26 mouse cellular contexts compared by ENCODE assay signal in the genomic region with DNA sequence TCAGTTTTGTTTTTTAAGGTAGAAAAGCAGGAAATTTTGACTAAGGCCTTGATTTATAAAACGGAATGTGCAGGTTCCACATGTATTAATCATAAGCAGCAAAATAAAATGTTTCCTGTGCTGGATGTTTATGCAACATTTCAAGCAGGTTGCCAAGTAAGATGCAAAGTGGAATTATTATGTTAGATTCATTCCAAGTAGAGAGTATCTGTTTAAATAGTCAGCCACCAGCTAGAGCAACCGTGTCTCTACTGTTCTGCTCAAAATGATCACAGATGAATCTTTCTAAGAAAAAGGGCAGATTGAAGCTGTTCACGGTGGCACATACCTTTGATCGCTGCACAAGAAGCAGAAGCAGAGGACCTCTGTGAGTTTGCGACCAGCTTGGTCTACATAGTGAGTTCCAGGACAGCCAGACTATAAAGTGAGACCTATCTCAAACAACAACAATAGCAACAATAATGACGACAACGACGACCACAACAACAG. TPM values are rescaled to one million over a fixed set of nuclear protein-coding genes. Genes with fewer than 3 reads are reported as not detected.
DNase-seq lines count a peak whose midpoint lies in the region; ATAC-seq and TF ChIP-seq lines count a peak whose summit lies in the region.
"Had no signal": no experiment of that assay in that cellular context is flagged by ENCODE, and none has a peak within 500 bp of the region (broad histone marks: within the 10 kb centered on the region; RNA-seq: fewer than 3 reads in every experiment).

No protein-coding gene starts in this region.

- TF ChIP-seq CTCF in kidney, postnatal 0 days (IDR thresholded peaks at IDR 0.05; ENCODE audit: low read depth), result no peak
- TF ChIP-seq CTCF in small intestine, adult 2 months (IDR thresholded peaks at IDR 0.05; ENCODE audit: extremely low read depth, insufficient read length, insufficient replicate concordance, low read depth, low read length), result no peak

- no peak overlapping the region for H3K4me2 ChIP-seq in intestine, embryonic 14.5 days (ENCODE audit: low read length)
- H3K4me2 ChIP-seq in intestine, embryonic 16.5 days (ENCODE audit: low read depth, low read length), result no peak overlapping the region
- no peak overlapping the region for H3K4me2 ChIP-seq in kidney, postnatal 0 days (ENCODE audit: low read length)
- H3K4me2 ChIP-seq: embryonic facial prominence, embryonic 13.5 days; hindbrain, embryonic 15.5 days; limb, embryonic 12.5 days; midbrain, embryonic 13.5 days; neural tube, embryonic 13.5 days had no signal

- H3K36me3 ChIP-seq in intestine, embryonic 14.5 days (ENCODE audit: control insufficient read depth, insufficient read depth, low read length), result no peaks in the 10 kb centered on the region
- H3K36me3 ChIP-seq in intestine, embryonic 16.5 days (ENCODE audit: control insufficient read depth, insufficient read depth, low read length), result no peaks in the 10 kb centered on the region
- H3K36me3 ChIP-seq in kidney, postnatal 0 days (ENCODE audit: insufficient read depth, low read length), result no peaks in the 10 kb centered on the region
- H3K36me3 ChIP-seq in small intestine, adult 2 months (ENCODE audit: control insufficient read depth, insufficient read depth, low read length), result no peaks in the 10 kb centered on the region
- H3K36me3 ChIP-seq: embryonic facial prominence, embryonic 13.5 days; forebrain, embryonic 10.5 days; hindbrain, embryonic 15.5 days; limb, embryonic 12.5 days; midbrain, embryonic 13.5 days; neural tube, embryonic 13.5 days had no signal

- H3K9me3 ChIP-seq in intestine, embryonic 14.5 days (ENCODE audit: control insufficient read depth, low read length), result 0 out of 2 replicates have a peak, but pooled peaks cover 3% of the 10 kb centered on the region
- H3K9me3 ChIP-seq in intestine, embryonic 16.5 days (ENCODE audit: control insufficient read depth, low read length), result no peaks in the 10 kb centered on the region
- H3K9me3 ChIP-seq in kidney, postnatal 0 days (replicated peaks; ENCODE audit: low read length), result no peaks in the 10 kb centered on the region
- H3K9me3 ChIP-seq: forebrain, embryonic 10.5 days; hindbrain, embryonic 15.5 days; midbrain, embryonic 13.5 days; neural tube, embryonic 13.5 days had no signal

- TF ChIP-seq POLR2A in small intestine, adult 2 months (IDR thresholded peaks at IDR 0.05; ENCODE audit: low read depth, low read length), result no peak

- peaks cover 32% of the 10 kb centered on the region; the same call in 1 of the 2 replicates for H3K4me1 ChIP-seq in intestine, embryonic 14.5 days (replicated peaks; ENCODE audit: control insufficient read depth, insufficient read depth, low read length)
- H3K4me1 ChIP-seq in intestine, embryonic 16.5 days (ENCODE audit: control insufficient read depth, insufficient read depth, low read length), result peaks cover 5% of the 10 kb centered on the region
- H3K4me1 ChIP-seq in kidney, postnatal 0 days (replicated peaks; ENCODE audit: insufficient read depth, low read length), result no peaks in the 10 kb centered on the region
- no peaks in the 10 kb centered on the region for H3K4me1 ChIP-seq in small intestine, adult 2 months (ENCODE audit: control insufficient read depth, insufficient read depth, insufficient read length, low read length)
- H3K4me1 ChIP-seq: hindbrain, embryonic 15.5 days; neural tube, embryonic 13.5 days had no signal

- no peaks in the 10 kb centered on the region for H3K27me3 ChIP-seq in intestine, embryonic 14.5 days (replicated peaks; ENCODE audit: control insufficient read depth, insufficient read depth, low read length)
- no peaks in the 10 kb centered on the region for H3K27me3 ChIP-seq in intestine, embryonic 16.5 days (replicated peaks; ENCODE audit: control insufficient read depth, insufficient read depth, low read length)
- no peaks in the 10 kb centered on the region for H3K27me3 ChIP-seq in kidney, postnatal 0 days (ENCODE audit: insufficient read depth, low read length)
- H3K27me3 ChIP-seq in small intestine, adult 2 months (ENCODE audit: control insufficient read depth, insufficient read depth, low read length), result no peaks in the 10 kb centered on the region
- H3K27me3 ChIP-seq: embryonic facial prominence, embryonic 13.5 days; hindbrain, embryonic 15.5 days; limb, embryonic 12.5 days; midbrain, embryonic 13.5 days; neural tube, embryonic 13.5 days had no signal

- H3K4me3 ChIP-seq in intestine, embryonic 14.5 days (ENCODE audit: low read depth, low read length), result no peak overlapping the region
- no peak overlapping the region for H3K4me3 ChIP-seq in intestine, embryonic 16.5 days (ENCODE audit: low read length)
- H3K4me3 ChIP-seq in kidney, postnatal 0 days (replicated peaks; ENCODE audit: low read depth, low read length), result no peak overlapping the region
- H3K4me3 ChIP-seq in small intestine, adult 2 months (ENCODE audit: low read depth, low read length), result no peak overlapping the region
- H3K4me3 ChIP-seq: embryonic facial prominence, embryonic 13.5 days; forebrain, embryonic 10.5 days; hindbrain, embryonic 15.5 days; limb, embryonic 12.5 days; midbrain, embryonic 13.5 days; neural tube, embryonic 13.5 days had no signal

- 63% methylated on average over 8 of the region's 8 CpGs for WGBS in intestine, embryonic 14.5 days
- 71% methylated on average over 8 of the region's 8 CpGs for WGBS in intestine, embryonic 16.5 days
- 40% methylated on average over 8 of the region's 8 CpGs for WGBS in kidney, postnatal 0 days
- WGBS in small intestine, adult 2 months, result 81% methylated on average over 8 of the region's 8 CpGs

- 0 out of 2 replicates have a peak, but pooled peaks have one; percentile 40 for ATAC-seq in intestine, embryonic 14.5 days (replicated peaks; ENCODE audit: low FRiP score, low TSS enrichment, low read depth)
- ATAC-seq in intestine, embryonic 16.5 days, result no peak
- no peak for ATAC-seq in kidney, postnatal 0 days (replicated peaks; ENCODE audit: low FRiP score, low read depth)
- ATAC-seq: forebrain, postnatal 0 days; midbrain, embryonic 13.5 days had no signal

- no peak for DNase-seq in intestine, embryonic 14.5 days (ENCODE audit: low spot score)
- DNase-seq in kidney, postnatal 0 days (ENCODE audit: low spot score), result peak; percentile 85
- no peak for DNase-seq in kidney, postnatal 25 days
- peak; percentile 41 for DNase-seq in adipocyte (ENCODE audit: low spot score)
- DNase-seq in T-cell, adult 2 months (ENCODE audit: low spot score), result no peak
- DNase-seq in adrenal gland, adult 8-10 months, result no peak
- DNase-seq: adrenal gland, postnatal 10 days; cerebellum, adult 9-11 months; forebrain, postnatal 0 days; heart, adult 18-20 months; heart, postnatal 36 days; right cerebral cortex, postnatal 14 days; thymus, postnatal 14 days had no signal

- H3K27ac ChIP-seq in intestine, embryonic 14.5 days (ENCODE audit: low read depth), result peak overlapping the region; percentile 72
- no peak overlapping the region for H3K27ac ChIP-seq in intestine, embryonic 16.5 days (ENCODE audit: low read length)
- H3K27ac ChIP-seq in kidney, postnatal 0 days, result peak overlapping the region; percentile 58; the same call in 1 of the 2 replicates
- H3K27ac ChIP-seq in small intestine, adult 2 months (ENCODE audit: insufficient read depth, low read depth, low read length), result 0 out of 2 replicates have a peak overlapping the region, but pooled peaks have one; percentile 5
- H3K27ac ChIP-seq: embryonic facial prominence, embryonic 13.5 days; forebrain, embryonic 10.5 days; hindbrain, embryonic 15.5 days; limb, embryonic 12.5 days; liver, embryonic 14.5 days; midbrain, embryonic 13.5 days; neural tube, embryonic 13.5 days had no signal

- H3K9ac ChIP-seq in intestine, embryonic 14.5 days (ENCODE audit: low read length), result no peak overlapping the region
- H3K9ac ChIP-seq in intestine, embryonic 16.5 days (ENCODE audit: low read depth, low read length), result no peak overlapping the region
- H3K9ac ChIP-seq in kidney, postnatal 0 days (ENCODE audit: low read depth, low read length), result no peak overlapping the region
- H3K9ac ChIP-seq: embryonic facial prominence, embryonic 13.5 days; forebrain, postnatal 0 days; hindbrain, embryonic 15.5 days; limb, embryonic 12.5 days; liver, embryonic 14.5 days; midbrain, embryonic 13.5 days; neural tube, embryonic 13.5 days had no signal

RNA-seq across cellular contexts. Expression of a gene that starts 26.0 kb away (rescaled TPM):
- 0.12 TPM in 1 of 2 replicates, not detected in the other for polyA plus RNA-seq in intestine, embryonic 14.5 days (2014; fragmentation: Nextera tagmentation; extraction: Ambion mirVana)
- polyA plus RNA-seq in intestine, embryonic 16.5 days (2015; fragmentation: Nextera tagmentation; extraction: Ambion mirVana), result not detected in 2 replicates
- polyA plus RNA-seq in kidney, postnatal 0 days (2015; fragmentation: Nextera tagmentation; extraction: Ambion mirVana), result not detected in 2 replicates
- not detected in 2 replicates for polyA plus RNA-seq in small intestine, adult 2 months (2012; rRNA removed)
- under 1 TPM in 1 of 4 experiments, not detected in 3; 0.12 TPM for total RNA-seq in adrenal gland, adult 8-10 months (2022)
- total RNA-seq: adrenal gland, postnatal 10 days; gastrocnemius, adult 8-10 months; heart, adult 18-20 months; heart, postnatal 36 days; megakaryocyte, adult 5-6 weeks had no signal
- polyA plus RNA-seq: C2C12; forebrain, embryonic 10.5 days; heart, embryonic 14.5 days; liver, embryonic 14.5 days had no signal

RNA-seq across cellular contexts. Expression of a gene that starts 34.2 kb away (rescaled TPM):
- polyA plus RNA-seq in intestine, embryonic 14.5 days (2014; fragmentation: Nextera tagmentation; extraction: Ambion mirVana), result 38.2 and 41.4 TPM in 2 replicates
- 30.4 and 31.9 TPM in 2 replicates for polyA plus RNA-seq in intestine, embryonic 16.5 days (2015; fragmentation: Nextera tagmentation; extraction: Ambion mirVana)
- polyA plus RNA-seq in kidney, postnatal 0 days (2015; fragmentation: Nextera tagmentation; extraction: Ambion mirVana), result 30.4 and 32.5 TPM in 2 replicates
- polyA plus RNA-seq in small intestine, adult 2 months (2012; rRNA removed), result 2.2 and 3.2 TPM in 2 replicates
- 10 to 100 TPM; 15.2 to 32.3 (median 24.5) TPM for total RNA-seq in adrenal gland, adult 8-10 months (2022)

Comparison
In these comparisons a context has a peak if more than half of its experiments do, and no peak if none do; other contexts are left out.
1. DNase-seq: peak in kidney, postnatal 0 days (single experiment) and adipocyte (single experiment); none in intestine, embryonic 14.5 days (single experiment), kidney, postnatal 25 days (0 of 2), T-cell, adult 2 months (single experiment) and adrenal gland, adult 8-10 months (single experiment).